ENCODE assay signal across 15 mouse cellular contexts in genomic region chr10:52791560-52791959, GRCm38 (mm10).
DNase-seq lines count a peak whose midpoint lies in the region; ATAC-seq and TF ChIP-seq lines count a peak whose summit lies in the region.
"Had no signal": no experiment of that assay in that cellular context is flagged by ENCODE, and none has a peak within 500 bp of the region (broad histone marks: within the 10 kb centered on the region; RNA-seq: fewer than 3 reads in every experiment).

No protein-coding gene starts in this region.

- H3K36me3 ChIP-seq in forebrain, embryonic 13.5 days (ENCODE audit: poor library complexity, severe bottlenecking), result no peaks in the 10 kb centered on the region
- no peaks in the 10 kb centered on the region for H3K36me3 ChIP-seq in forebrain, embryonic 12.5 days (replicated peaks)
- H3K36me3 ChIP-seq in midbrain, embryonic 15.5 days (replicated peaks), result no peaks in the 10 kb centered on the region
- no peaks in the 10 kb centered on the region for H3K36me3 ChIP-seq in midbrain, embryonic 13.5 days
- no peaks in the 10 kb centered on the region for H3K36me3 ChIP-seq in forebrain, embryonic 15.5 days
- H3K36me3 ChIP-seq in hindbrain, postnatal 0 days (ENCODE audit: insufficient read depth, low read length), result no peaks in the 10 kb centered on the region
- H3K36me3 ChIP-seq in heart, embryonic 11.5 days (ENCODE audit: control insufficient read depth, insufficient read depth, low read length), result no peaks in the 10 kb centered on the region
- H3K36me3 ChIP-seq: embryonic facial prominence, embryonic 13.5 days; kidney, embryonic 15.5 days; limb, embryonic 12.5 days had no signal

- ATAC-seq in forebrain, embryonic 13.5 days, result peak; percentile 59
- no peak for ATAC-seq in forebrain, embryonic 12.5 days (ENCODE audit: low FRiP score)
- 0 out of 2 replicates have a peak, but pooled peaks have one; percentile 20 for ATAC-seq in midbrain, embryonic 15.5 days (replicated peaks)
- no peak for ATAC-seq in midbrain, embryonic 13.5 days
- ATAC-seq in forebrain, embryonic 15.5 days (replicated peaks), result peak; percentile 48; the same call in 1 of the 2 replicates
- ATAC-seq in hindbrain, postnatal 0 days, result peak; percentile 83
- no peak for ATAC-seq in heart, embryonic 11.5 days (replicated peaks; ENCODE audit: insufficient number of reproducible peaks, low FRiP score, low TSS enrichment)
- ATAC-seq: CD4-positive, CD25-positive, alpha-beta regulatory T cell, adult 4 months; inflammation-experienced regulatory T-cells, adult 6 months had no signal

- peaks cover 15% of the 10 kb centered on the region for H3K4me1 ChIP-seq in forebrain, embryonic 13.5 days
- H3K4me1 ChIP-seq in forebrain, embryonic 12.5 days, result peaks cover 5% of the 10 kb centered on the region; the same call in 1 of the 2 replicates
- H3K4me1 ChIP-seq in midbrain, embryonic 15.5 days, result no peaks in the 10 kb centered on the region
- no peaks in the 10 kb centered on the region for H3K4me1 ChIP-seq in midbrain, embryonic 13.5 days (replicated peaks)
- H3K4me1 ChIP-seq in forebrain, embryonic 15.5 days, result 0 out of 2 replicates have a peak, but pooled peaks cover 4% of the 10 kb centered on the region
- H3K4me1 ChIP-seq in hindbrain, postnatal 0 days (ENCODE audit: insufficient read depth, low read length), result no peaks in the 10 kb centered on the region
- H3K4me1 ChIP-seq in heart, embryonic 11.5 days (ENCODE audit: control insufficient read depth, insufficient read depth, low read length), result no peaks in the 10 kb centered on the region
- H3K4me1 ChIP-seq: kidney, embryonic 15.5 days; limb, embryonic 12.5 days had no signal

- no peak overlapping the region for H3K27ac ChIP-seq in forebrain, embryonic 13.5 days
- H3K27ac ChIP-seq in forebrain, embryonic 12.5 days, result no peak overlapping the region
- H3K27ac ChIP-seq in midbrain, embryonic 15.5 days, result no peak overlapping the region
- H3K27ac ChIP-seq in midbrain, embryonic 13.5 days, result no peak overlapping the region
- H3K27ac ChIP-seq in forebrain, embryonic 15.5 days (replicated peaks), result no peak overlapping the region
- no peak overlapping the region for H3K27ac ChIP-seq in hindbrain, postnatal 0 days
- no peak overlapping the region for H3K27ac ChIP-seq in heart, embryonic 11.5 days (ENCODE audit: low read depth, low read length)
- H3K27ac ChIP-seq: embryonic facial prominence, embryonic 13.5 days; kidney, embryonic 15.5 days; limb, embryonic 12.5 days had no signal

- no peaks in the 10 kb centered on the region for H3K27me3 ChIP-seq in forebrain, embryonic 13.5 days
- no peaks in the 10 kb centered on the region for H3K27me3 ChIP-seq in forebrain, embryonic 12.5 days
- H3K27me3 ChIP-seq in midbrain, embryonic 15.5 days (replicated peaks), result no peaks in the 10 kb centered on the region
- H3K27me3 ChIP-seq in midbrain, embryonic 13.5 days, result no peaks in the 10 kb centered on the region
- H3K27me3 ChIP-seq in forebrain, embryonic 15.5 days, result no peaks in the 10 kb centered on the region
- no peaks in the 10 kb centered on the region for H3K27me3 ChIP-seq in hindbrain, postnatal 0 days (ENCODE audit: insufficient read depth, low read length)
- no peaks in the 10 kb centered on the region for H3K27me3 ChIP-seq in heart, embryonic 11.5 days (ENCODE audit: control insufficient read depth, insufficient read depth, low read length)
- H3K27me3 ChIP-seq: embryonic facial prominence, embryonic 13.5 days; kidney, embryonic 15.5 days; limb, embryonic 12.5 days had no signal

- DNase-seq in hindbrain, postnatal 0 days (ENCODE audit: low spot score), result peak; percentile 20
- DNase-seq: adrenal gland, postnatal 36 days; lung, postnatal 36 days; thymus, adult 2 months had no signal

- WGBS in forebrain, embryonic 13.5 days, result 47% methylated on average over 6 of the region's 6 CpGs
- WGBS in forebrain, embryonic 12.5 days, result 45% methylated on average over 6 of the region's 6 CpGs
- 61% methylated on average over 6 of the region's 6 CpGs for WGBS in midbrain, embryonic 15.5 days
- WGBS in midbrain, embryonic 13.5 days, result 58% methylated on average over 6 of the region's 6 CpGs
- 32% methylated on average over 6 of the region's 6 CpGs for WGBS in forebrain, embryonic 15.5 days
- 44% methylated on average over 6 of the region's 6 CpGs for WGBS in hindbrain, postnatal 0 days
- WGBS in heart, embryonic 11.5 days (ENCODE audit: insufficient replicate concordance), result 76% methylated on average over 6 of the region's 6 CpGs

- H3K4me3 ChIP-seq in forebrain, embryonic 13.5 days, result no peak overlapping the region
- no peak overlapping the region for H3K4me3 ChIP-seq in forebrain, embryonic 12.5 days (replicated peaks)
- no peak overlapping the region for H3K4me3 ChIP-seq in midbrain, embryonic 15.5 days
- H3K4me3 ChIP-seq in midbrain, embryonic 13.5 days (replicated peaks), result no peak overlapping the region
- H3K4me3 ChIP-seq in forebrain, embryonic 15.5 days, result no peak overlapping the region
- H3K4me3 ChIP-seq in hindbrain, postnatal 0 days (ENCODE audit: low read length), result no peak overlapping the region
- H3K4me3 ChIP-seq in heart, embryonic 11.5 days (ENCODE audit: low read depth, low read length), result no peak overlapping the region
- H3K4me3 ChIP-seq: embryonic facial prominence, embryonic 13.5 days; kidney, embryonic 15.5 days; limb, embryonic 12.5 days had no signal

- H3K9ac ChIP-seq in forebrain, embryonic 13.5 days, result no peak overlapping the region
- H3K9ac ChIP-seq in forebrain, embryonic 12.5 days, result no peak overlapping the region
- no peak overlapping the region for H3K9ac ChIP-seq in midbrain, embryonic 15.5 days
- H3K9ac ChIP-seq in midbrain, embryonic 13.5 days (replicated peaks), result no peak overlapping the region
- no peak overlapping the region for H3K9ac ChIP-seq in forebrain, embryonic 15.5 days (replicated peaks)
- H3K9ac ChIP-seq in hindbrain, postnatal 0 days (replicated peaks; ENCODE audit: low read length), result no peak overlapping the region
- no peak overlapping the region for H3K9ac ChIP-seq in heart, embryonic 11.5 days (ENCODE audit: low read depth, low read length)
- H3K9ac ChIP-seq: embryonic facial prominence, embryonic 13.5 days; kidney, embryonic 15.5 days; limb, embryonic 12.5 days had no signal

- no peak overlapping the region for H3K4me2 ChIP-seq in forebrain, embryonic 13.5 days
- H3K4me2 ChIP-seq in forebrain, embryonic 12.5 days, result no peak overlapping the region
- no peak overlapping the region for H3K4me2 ChIP-seq in midbrain, embryonic 15.5 days
- H3K4me2 ChIP-seq in midbrain, embryonic 13.5 days (replicated peaks), result no peak overlapping the region
- H3K4me2 ChIP-seq in forebrain, embryonic 15.5 days (replicated peaks), result no peak overlapping the region
- H3K4me2 ChIP-seq in hindbrain, postnatal 0 days (ENCODE audit: low read depth, low read length), result no peak overlapping the region
- H3K4me2 ChIP-seq in heart, embryonic 11.5 days, result no peak overlapping the region
- H3K4me2 ChIP-seq: embryonic facial prominence, embryonic 13.5 days; kidney, embryonic 15.5 days; limb, embryonic 12.5 days had no signal

- TF ChIP-seq CTCF in hindbrain, postnatal 0 days (IDR thresholded peaks at IDR 0.05; ENCODE audit: low read depth), result no peak

- H3K9me3 ChIP-seq in forebrain, embryonic 13.5 days (replicated peaks), result no peaks in the 10 kb centered on the region
- no peaks in the 10 kb centered on the region for H3K9me3 ChIP-seq in forebrain, embryonic 12.5 days
- H3K9me3 ChIP-seq in midbrain, embryonic 15.5 days, result no peaks in the 10 kb centered on the region
- H3K9me3 ChIP-seq in midbrain, embryonic 13.5 days, result no peaks in the 10 kb centered on the region
- no peaks in the 10 kb centered on the region for H3K9me3 ChIP-seq in forebrain, embryonic 15.5 days
- H3K9me3 ChIP-seq in hindbrain, postnatal 0 days (ENCODE audit: low read length), result no peaks in the 10 kb centered on the region
- no peaks in the 10 kb centered on the region for H3K9me3 ChIP-seq in heart, embryonic 11.5 days (replicated peaks; ENCODE audit: control insufficient read depth, low read length)
- H3K9me3 ChIP-seq: embryonic facial prominence, embryonic 13.5 days; kidney, embryonic 15.5 days; limb, embryonic 12.5 days had no signal

Comparison
In these comparisons a context has a peak if more than half of its experiments do, and no peak if none do; other contexts are left out.
1. ATAC-seq: peak in forebrain, embryonic 13.5 days (single experiment), midbrain, embryonic 15.5 days (single experiment), forebrain, embryonic 15.5 days (single experiment) and hindbrain, postnatal 0 days (single experiment); none in forebrain, embryonic 12.5 days (single experiment), midbrain, embryonic 13.5 days (single experiment) and heart, embryonic 11.5 days (single experiment).